Mouse (Mus musculus) G1E (cell line): ENCODE results near the gene Arid5b.

Source experiments
- CTCF ChIP-seq: IDR thresholded peaks from 2 replicates; pipeline ENCODE4 v1.5.1; 2012; ENCODE audit warnings: low read depth, low read length, inconsistent platforms, mixed read lengths
- GATA1 ChIP-seq: IDR thresholded peaks from 2 replicates; pipeline ENCODE4 v1.6.1; 2012; ENCODE audit warnings: borderline replicate concordance, low read length, inconsistent platforms, mixed read lengths
- POLR2AphosphoS5 ChIP-seq: IDR thresholded peaks from 2 replicates; pipeline ENCODE4 v1.6.1; 2012; ENCODE audit warnings: low read depth, low read length, inconsistent platforms; ENCODE audit not compliant: insufficient replicate concordance
- TAL1 ChIP-seq: conservative IDR thresholded peaks from 2 replicates; pipeline ENCODE4 v1.6.1; 2012; ENCODE audit warnings: low read depth, low read length, inconsistent platforms, mixed read lengths

- TF ChIP-seq CTCF (no peak), GATA1 (no peak), TAL1 (no peak), POLR2AphosphoS5 (no peak)
Observed at GRCm38 (mm10) chr10:68231385-68232182, 47.0 kb downstream of the Arid5b start.
